8 mouse cellular contexts compared by ENCODE assay signal in genomic region chr4:22498102-22498957, GRCm38 (mm10). TPM values are rescaled to one million over a fixed set of nuclear protein-coding genes. Genes with fewer than 3 reads are reported as not detected.
DNase-seq lines count a peak whose midpoint lies in the region; ATAC-seq lines count a peak whose summit lies in the region.

No protein-coding gene starts in this region.

- 1% methylated on average over 45 of the region's 45 CpGs for WGBS in kidney, embryonic 16.5 days
- 1% methylated on average over 45 of the region's 45 CpGs for WGBS in liver, embryonic 16.5 days (ENCODE audit: insufficient replicate concordance)
- WGBS in stomach, embryonic 16.5 days: 1% methylated on average over 45 of the region's 45 CpGs

- DNase-seq in kidney, postnatal 14 days: no peak
- peak; percentile 72 for DNase-seq in embryo, embryonic 10 days (ENCODE audit: low spot score)
- DNase-seq in yolk sac, embryonic 10.5 days (ENCODE audit: low spot score): no peak
- DNase-seq in urinary bladder, postnatal 10 days (ENCODE audit: low spot score): no peak

- H3K4me1 ChIP-seq in kidney, embryonic 16.5 days (ENCODE audit: insufficient read depth, low read length): peaks cover 10% of the 10 kb centered on the region
- no peaks in the 10 kb centered on the region for H3K4me1 ChIP-seq in liver, embryonic 16.5 days (ENCODE audit: control insufficient read depth, low read depth, low read length)
- peaks cover 9% of the 10 kb centered on the region; the same call in 1 of the 2 replicates for H3K4me1 ChIP-seq in stomach, embryonic 16.5 days (ENCODE audit: control insufficient read depth, insufficient read depth, low read length)

- no peak overlapping the region; the same call in 1 of the 2 replicates for H3K4me3 ChIP-seq in kidney, embryonic 16.5 days (ENCODE audit: low read length)
- peak overlapping the region; percentile 36 for H3K4me3 ChIP-seq in liver, embryonic 16.5 days (ENCODE audit: low read depth, low read length)
- peak overlapping the region; percentile 13 for H3K4me3 ChIP-seq in stomach, embryonic 16.5 days (replicated peaks; ENCODE audit: low read length)

- peaks cover 78% of the 10 kb centered on the region for H3K27me3 ChIP-seq in kidney, embryonic 16.5 days (ENCODE audit: insufficient read depth, low read length)
- H3K27me3 ChIP-seq in liver, embryonic 16.5 days (ENCODE audit: control insufficient read depth, insufficient read depth, low read depth, low read length): peaks cover 51% of the 10 kb centered on the region
- peaks cover 66% of the 10 kb centered on the region for H3K27me3 ChIP-seq in stomach, embryonic 16.5 days (ENCODE audit: control insufficient read depth, insufficient read depth, low read length)

- H3K9ac ChIP-seq in kidney, embryonic 16.5 days (replicated peaks; ENCODE audit: low read length): no peak overlapping the region
- no peak overlapping the region for H3K9ac ChIP-seq in liver, embryonic 16.5 days (ENCODE audit: low read depth, low read length)
- H3K9ac ChIP-seq in stomach, embryonic 16.5 days (ENCODE audit: low read length): no peak overlapping the region

- H3K36me3 ChIP-seq in kidney, embryonic 16.5 days (ENCODE audit: insufficient read depth, low read length): no peaks in the 10 kb centered on the region
- H3K36me3 ChIP-seq in liver, embryonic 16.5 days (ENCODE audit: control insufficient read depth, insufficient read depth): no peaks in the 10 kb centered on the region
- H3K36me3 ChIP-seq in stomach, embryonic 16.5 days (ENCODE audit: control insufficient read depth, insufficient read depth, low read length): no peaks in the 10 kb centered on the region

- no peak for ATAC-seq in kidney, embryonic 16.5 days (ENCODE audit: low FRiP score, low TSS enrichment)
- ATAC-seq in granulocyte monocyte progenitor cell, adult 5-6 weeks (replicated peaks; ENCODE audit: poor library complexity, severe bottlenecking): peak; percentile 17; the same call in 1 of the 2 replicates
- ATAC-seq in liver, embryonic 16.5 days (ENCODE audit: low read depth): peak; percentile 73
- ATAC-seq in stomach, embryonic 16.5 days (ENCODE audit: insufficient read depth, low FRiP score): no peak

- H3K9me3 ChIP-seq in kidney, embryonic 16.5 days (ENCODE audit: low read length): no peaks in the 10 kb centered on the region
- no peaks in the 10 kb centered on the region for H3K9me3 ChIP-seq in liver, embryonic 16.5 days (replicated peaks; ENCODE audit: control insufficient read depth, low read length)
- no peaks in the 10 kb centered on the region for H3K9me3 ChIP-seq in stomach, embryonic 16.5 days (replicated peaks; ENCODE audit: control insufficient read depth, low read length)

- no peak overlapping the region for H3K27ac ChIP-seq in kidney, embryonic 16.5 days (ENCODE audit: low read length)
- no peak overlapping the region for H3K27ac ChIP-seq in liver, embryonic 16.5 days (ENCODE audit: low read length)
- no peak overlapping the region for H3K27ac ChIP-seq in stomach, embryonic 16.5 days (ENCODE audit: low read length)

- peak overlapping the region; percentile 26; the same call in 1 of the 2 replicates for H3K4me2 ChIP-seq in kidney, embryonic 16.5 days (replicated peaks; ENCODE audit: low read depth, low read length)
- H3K4me2 ChIP-seq in liver, embryonic 16.5 days (ENCODE audit: low read depth, low read length): peak overlapping the region; percentile 49
- H3K4me2 ChIP-seq in stomach, embryonic 16.5 days (ENCODE audit: low read depth, low read length): peak overlapping the region; percentile 40

RNA-seq across cellular contexts. Expression of gene Pou3f2, which starts 10.2 kb away (rescaled TPM):
- 0.02 and 0.06 TPM in 2 replicates for polyA plus RNA-seq in kidney, embryonic 16.5 days (2015; fragmentation: Nextera tagmentation; extraction: Ambion mirVana)
- not detected in 2 replicates for total RNA-seq in granulocyte monocyte progenitor cell, adult 5-6 weeks (2014; fragmentation: Nextera tagmentation)
- not detected in 2 replicates for total RNA-seq in granulocyte monocyte progenitor cell, adult 5-6 weeks (2017)
- polyA plus RNA-seq in liver, embryonic 16.5 days (2015; fragmentation: Nextera tagmentation; extraction: Ambion mirVana): not detected in 2 replicates
- 0.03 TPM in 1 of 2 replicates, not detected in the other for polyA plus RNA-seq in stomach, embryonic 16.5 days (2015; fragmentation: Nextera tagmentation; extraction: Ambion mirVana)

Comparison
In these comparisons a context has a peak if more than half of its experiments do, and no peak if none do; other contexts are left out.
1. ATAC-seq: peak in granulocyte monocyte progenitor cell, adult 5-6 weeks (single experiment) and liver, embryonic 16.5 days (single experiment); none in kidney, embryonic 16.5 days (single experiment) and stomach, embryonic 16.5 days (single experiment).
2. Peak in every context shown above with its lines, with median percentiles within 50 percentile points of each other: H3K4me2 ChIP-seq.